Mouse (Mus musculus): Measurements from ENCODE around the gene Dock1.

Gene Dock1

GRCm38 (mm10) chr7:134842751-134843150 lies 172.3 kb downstream of the Dock1 start:
- DNase-seq, result no peak

GRCm38 (mm10) chr7:134862000-134862399 lies 191.5 kb downstream of the Dock1 start:
- DNase-seq, result no peak

GRCm38 (mm10) chr7:134864175-134864574 lies 193.7 kb downstream of the Dock1 start:
- peak; percentile 84 for DNase-seq

GRCm38 (mm10) chr7:134872511-134872910 lies 202.1 kb downstream of the Dock1 start:
- no peak for DNase-seq

GRCm38 (mm10) chr7:134872981-134873380 lies 202.5 kb downstream of the Dock1 start:
- no peak for DNase-seq

GRCm38 (mm10) chr7:134878985-134879384 lies 208.5 kb downstream of the Dock1 start:
- no peak for DNase-seq

- no peak for DNase-seq
These were observed 210.0 kb downstream of the Dock1 start for GRCm38 (mm10) chr7:134880431-134880830.

GRCm38 (mm10) chr7:134883516-134883915 lies 213.1 kb downstream of the Dock1 start:
- DNase-seq, result no peak

GRCm38 (mm10) chr7:134892449-134892871 lies 222.0 kb downstream of the Dock1 start:
- no peak for DNase-seq

GRCm38 (mm10) chr7:134892972-134893371 lies 222.5 kb downstream of the Dock1 start:
- peak; percentile 42 for DNase-seq

GRCm38 (mm10) chr7:134894604-134895003 lies 224.2 kb downstream of the Dock1 start:
- no peak for DNase-seq

- DNase-seq, result no peak
These were observed 229.0 kb downstream of the Dock1 start for GRCm38 (mm10) chr7:134899462-134899861.

GRCm38 (mm10) chr7:134901992-134902391 lies 231.5 kb downstream of the Dock1 start:
- no peak for DNase-seq

- DNase-seq, result no peak
These were observed 261.4 kb downstream of the Dock1 start for GRCm38 (mm10) chr7:134931886-134932285.

GRCm38 (mm10) chr7:134937471-134937926 lies 267.0 kb downstream of the Dock1 start:
- DNase-seq, result no peak

- DNase-seq, result peak; percentile 72
These were observed 267.6 kb downstream of the Dock1 start, which contains the start of gene Fam196a for GRCm38 (mm10) chr7:134937927-134938609. Fam196a (minus strand) TSS chr7:134938430.

GRCm38 (mm10) chr7:134941891-134942290 lies 271.4 kb downstream of the Dock1 start:
- no peak for DNase-seq

GRCm38 (mm10) chr7:134943063-134943462 lies 272.6 kb downstream of the Dock1 start:
- DNase-seq, result no peak

GRCm38 (mm10) chr7:134943701-134944100 lies 273.2 kb downstream of the Dock1 start:
- no peak for DNase-seq

GRCm38 (mm10) chr7:134945925-134946716 lies 275.7 kb downstream of the Dock1 start:
- DNase-seq, result no peak

- DNase-seq, result no peak
These were observed 288.6 kb downstream of the Dock1 start for GRCm38 (mm10) chr7:134959086-134959485.

GRCm38 (mm10) chr7:134960871-134961270 lies 290.4 kb downstream of the Dock1 start:
- DNase-seq, result no peak

GRCm38 (mm10) chr7:134961608-134962007 lies 291.2 kb downstream of the Dock1 start:
- no peak for DNase-seq

GRCm38 (mm10) chr7:134990244-134990643 lies 319.8 kb downstream of the Dock1 start:
- no peak for DNase-seq
